Mouse (Mus musculus): Measurements from ENCODE around the gene Gm13090. TPM values are rescaled to one million over a fixed set of nuclear protein-coding genes. Genes with fewer than 3 reads are reported as not detected.

Gm13090 gene
- polyA plus RNA-seq, 1 experiment: not detected

GRCm38 (mm10) chr4:151108028-151108771 lies 18.8 kb downstream of the Gm13090 start:
- Histone ChIP-seq H3K36me3 (ENCODE audit: control insufficient read depth) (no peaks in the 10 kb centered on the region), H3K4me1 (ENCODE audit: control insufficient read depth) (peaks cover 2% of the 10 kb centered on the region), H3K27me3 (ENCODE audit: control insufficient read depth) (peaks cover 54% of the 10 kb centered on the region), H3K9me3 (ENCODE audit: control insufficient read depth, low read length) (no peaks in the 10 kb centered on the region), H3K4me3 (replicated peaks) (peak overlapping the region; percentile 28)
- TF ChIP-seq TAL1 (IDR thresholded peaks at IDR 0.05; ENCODE audit: low read length) (no peak), GATA1 (IDR thresholded peaks at IDR 0.05; ENCODE audit: low read length) (no peak)

- Histone ChIP-seq H3K4me3 (replicated peaks) (no peak overlapping the region), H3K4me1 (ENCODE audit: control insufficient read depth) (peaks cover 2% of the 10 kb centered on the region), H3K27me3 (ENCODE audit: control insufficient read depth) (peaks cover 54% of the 10 kb centered on the region), H3K9me3 (ENCODE audit: control insufficient read depth, low read length) (no peaks in the 10 kb centered on the region), H3K36me3 (ENCODE audit: control insufficient read depth) (no peaks in the 10 kb centered on the region)
- TF ChIP-seq GATA1 (IDR thresholded peaks at IDR 0.05; ENCODE audit: low read length) (no peak), TAL1 (IDR thresholded peaks at IDR 0.05; ENCODE audit: low read length) (no peak)
These were observed 19.5 kb downstream of the Gm13090 start for GRCm38 (mm10) chr4:151108834-151109241.

- no peak for TF ChIP-seq TAL1 (IDR thresholded peaks at IDR 0.05; ENCODE audit: low read length)
- TF ChIP-seq GATA1 (IDR thresholded peaks at IDR 0.05; ENCODE audit: low read length): no peak
- Histone ChIP-seq H3K4me3 (replicated peaks) (no peak overlapping the region), H3K4me1 (ENCODE audit: control insufficient read depth) (peaks cover 2% of the 10 kb centered on the region), H3K9me3 (ENCODE audit: control insufficient read depth, low read length) (no peaks in the 10 kb centered on the region), H3K36me3 (ENCODE audit: control insufficient read depth) (no peaks in the 10 kb centered on the region), H3K27me3 (ENCODE audit: control insufficient read depth) (peaks cover 49% of the 10 kb centered on the region)
These were observed 21.9 kb downstream of the Gm13090 start for GRCm38 (mm10) chr4:151111226-151111625.

GRCm38 (mm10) chr4:151114574-151114973 lies 25.2 kb downstream of the Gm13090 start:
- H3K36me3 ChIP-seq (ENCODE audit: control insufficient read depth): no peaks in the 10 kb centered on the region
- peaks cover 15% of the 10 kb centered on the region for H3K27me3 ChIP-seq (ENCODE audit: control insufficient read depth)
- no peak overlapping the region for H3K4me3 ChIP-seq (replicated peaks)
- TF ChIP-seq TAL1 (IDR thresholded peaks at IDR 0.05; ENCODE audit: low read length): no peak
- TF ChIP-seq GATA1 (IDR thresholded peaks at IDR 0.05; ENCODE audit: low read length): no peak
- H3K9me3 ChIP-seq (ENCODE audit: control insufficient read depth, low read length): no peaks in the 10 kb centered on the region
- no peaks in the 10 kb centered on the region for H3K4me1 ChIP-seq (ENCODE audit: control insufficient read depth)

GRCm38 (mm10) chr4:151118883-151119282 lies 29.5 kb downstream of the Gm13090 start:
- Histone ChIP-seq H3K27me3 (ENCODE audit: control insufficient read depth) (no peaks in the 10 kb centered on the region), H3K9me3 (ENCODE audit: control insufficient read depth, low read length) (no peaks in the 10 kb centered on the region), H3K4me3 (replicated peaks) (no peak overlapping the region), H3K4me1 (ENCODE audit: control insufficient read depth) (no peaks in the 10 kb centered on the region), H3K36me3 (ENCODE audit: control insufficient read depth) (no peaks in the 10 kb centered on the region)
- no peak for TF ChIP-seq GATA1 (IDR thresholded peaks at IDR 0.05; ENCODE audit: low read length)
- TF ChIP-seq TAL1 (IDR thresholded peaks at IDR 0.05; ENCODE audit: low read length): no peak

- Histone ChIP-seq H3K9me3 (ENCODE audit: control insufficient read depth, low read length) (no peaks in the 10 kb centered on the region), H3K4me3 (replicated peaks) (no peak overlapping the region), H3K27me3 (ENCODE audit: control insufficient read depth) (peaks cover 24% of the 10 kb centered on the region), H3K36me3 (ENCODE audit: control insufficient read depth) (no peaks in the 10 kb centered on the region), H3K4me1 (ENCODE audit: control insufficient read depth) (no peaks in the 10 kb centered on the region)
- TF ChIP-seq GATA1 (IDR thresholded peaks at IDR 0.05; ENCODE audit: low read length) (no peak), TAL1 (IDR thresholded peaks at IDR 0.05; ENCODE audit: low read length) (no peak)
These were observed 38.5 kb downstream of the Gm13090 start for GRCm38 (mm10) chr4:151127636-151128548.

- Histone ChIP-seq H3K36me3 (ENCODE audit: control insufficient read depth) (no peaks in the 10 kb centered on the region), H3K27me3 (ENCODE audit: control insufficient read depth) (peaks cover 24% of the 10 kb centered on the region), H3K9me3 (ENCODE audit: control insufficient read depth, low read length) (no peaks in the 10 kb centered on the region), H3K4me1 (ENCODE audit: control insufficient read depth) (no peaks in the 10 kb centered on the region), H3K4me3 (replicated peaks) (no peak overlapping the region)
- TF ChIP-seq GATA1 (IDR thresholded peaks at IDR 0.05; ENCODE audit: low read length): no peak
- TF ChIP-seq TAL1 (IDR thresholded peaks at IDR 0.05; ENCODE audit: low read length): no peak
These were observed 39.5 kb downstream of the Gm13090 start for GRCm38 (mm10) chr4:151128641-151129541.

GRCm38 (mm10) chr4:151129725-151130557 lies 40.6 kb downstream of the Gm13090 start:
- TF ChIP-seq GATA1 (IDR thresholded peaks at IDR 0.05; ENCODE audit: low read length): no peak
- TF ChIP-seq TAL1 (IDR thresholded peaks at IDR 0.05; ENCODE audit: low read length): no peak
- Histone ChIP-seq H3K4me3 (replicated peaks) (no peak overlapping the region), H3K4me1 (ENCODE audit: control insufficient read depth) (no peaks in the 10 kb centered on the region), H3K27me3 (ENCODE audit: control insufficient read depth) (peaks cover 24% of the 10 kb centered on the region), H3K36me3 (ENCODE audit: control insufficient read depth) (no peaks in the 10 kb centered on the region), H3K9me3 (ENCODE audit: control insufficient read depth, low read length) (no peaks in the 10 kb centered on the region)

Measured in erythroblast, embryonic 14.5 days (primary cell).